Mouse (Mus musculus): ENCODE data around the gene Calhm4. TPM values are rescaled to one million over a fixed set of nuclear protein-coding genes. Genes with fewer than 3 reads are reported as not detected.

The Calhm4 gene
- total and polyA plus RNA-seq, 3 experiments, result 0.04 TPM; not detected in 2

DNA sequence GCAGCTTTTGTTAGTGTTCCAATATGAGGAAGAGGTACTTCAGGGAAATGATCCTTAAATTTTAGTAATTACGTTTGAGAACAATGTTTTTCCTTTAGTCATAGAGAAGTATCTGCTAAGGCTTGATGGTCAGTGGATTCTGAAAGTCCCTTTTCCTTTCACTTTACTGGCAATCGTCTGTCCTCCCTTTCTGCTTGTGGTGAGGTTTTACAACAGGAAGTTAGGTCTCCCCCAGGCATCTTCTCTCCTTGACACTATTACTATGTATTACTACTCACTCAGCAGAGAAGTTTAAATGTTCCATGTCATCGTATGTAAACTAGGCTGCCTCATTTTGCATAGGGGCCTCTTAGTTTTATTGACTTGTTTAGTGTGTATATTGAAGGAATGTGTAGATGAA is 45.4 kb upstream of the Calhm4 start:
- no peak overlapping the region for H3K27ac ChIP-seq (ENCODE audit: insufficient read depth, low read depth)
- H3K4me3 ChIP-seq (replicated peaks in 1 of 3; ENCODE audit: low read depth in 2 of 3, low read length in 2 of 3, poor library complexity in 1 of 3), result no peak overlapping the region
- H3K79me2 ChIP-seq (replicated peaks; ENCODE audit: control insufficient read depth, extremely low read depth, insufficient read depth, poor library complexity, severe bottlenecking), result no peaks in the 10 kb centered on the region
- dilution Hi-C loops (cut with MboI; ENCODE audit: extremely low pct_ligation_motif_present, extremely low pct_unique_long_range_greater_than_20kb, low sequenced_read_pairs), result no loop called here
- H3K36me3 ChIP-seq (replicated peaks in 1 of 2; ENCODE audit: control insufficient read depth in 1 of 2, insufficient read depth in 1 of 2, low read length in 1 of 2), result no peaks in the 10 kb centered on the region
- H3K4me2 ChIP-seq (ENCODE audit: insufficient read depth, low read depth, poor library complexity, severe bottlenecking), result no peak overlapping the region
- no peak for DNase-seq (ENCODE audit: extremely low read depth)
- peaks cover 0 to 18% of the 10 kb centered on the region in 2 experiments; a peak in 3 of 4 replicates for H3K4me1 ChIP-seq (ENCODE audit: control insufficient read depth in 1 of 2, insufficient read depth in 2 of 2)
- peaks cover 13% of the 10 kb centered on the region for H3K27me3 ChIP-seq (replicated peaks)
- TF ChIP-seq TBP (conservative IDR thresholded peaks at IDR 0.05; ENCODE audit: low read depth, low read length), result peak; percentile 72
- TF ChIP-seq EP300 (IDR thresholded peaks at IDR 0.05; ENCODE audit: low read length), result no peak
- no peaks in the 10 kb centered on the region for H3K9me3 ChIP-seq (replicated peaks; ENCODE audit: low read length)
- in situ Hi-C loops (cut with MboI; ENCODE audit: low pct_ligation_motif_present, low pct_unique_long_range_greater_than_20kb, low sequenced_read_pairs), result no loop called here
- no peak overlapping the region for H3K9ac ChIP-seq (ENCODE audit: insufficient read depth, low read depth)

DNA sequence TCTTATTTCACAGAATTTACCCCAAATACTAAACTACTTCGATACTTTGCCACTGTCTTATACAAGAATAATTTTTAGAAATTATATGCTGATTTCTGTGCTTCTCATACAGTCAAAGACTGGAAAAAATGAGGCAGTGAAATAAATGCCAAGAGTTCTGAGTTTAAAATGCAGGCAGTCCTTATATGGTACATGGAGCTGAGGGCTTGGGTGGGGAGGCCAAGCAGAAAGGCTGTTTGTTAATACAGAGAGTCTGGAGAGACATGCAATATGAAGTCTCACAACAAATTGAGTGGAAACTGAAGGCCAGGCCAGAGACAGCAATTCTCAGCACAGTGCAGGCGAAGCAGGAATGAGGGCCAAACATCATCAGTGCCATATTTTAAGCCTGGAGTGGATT is 44.4 kb upstream of the Calhm4 start:
- no peaks in the 10 kb centered on the region for H3K36me3 ChIP-seq (replicated peaks in 1 of 2; ENCODE audit: control insufficient read depth in 1 of 2, insufficient read depth in 1 of 2, low read length in 1 of 2)
- H3K27me3 ChIP-seq (replicated peaks), result peaks cover 9% of the 10 kb centered on the region
- H3K4me1 ChIP-seq (ENCODE audit: control insufficient read depth in 1 of 2, insufficient read depth in 2 of 2), result peaks cover 0 to 8% of the 10 kb centered on the region in 2 experiments; a peak in 2 of 4 replicates
- H3K79me2 ChIP-seq (replicated peaks; ENCODE audit: control insufficient read depth, extremely low read depth, insufficient read depth, poor library complexity, severe bottlenecking), result no peaks in the 10 kb centered on the region
- H3K4me3 ChIP-seq (replicated peaks in 1 of 3; ENCODE audit: low read depth in 2 of 3, low read length in 2 of 3, poor library complexity in 1 of 3), result no peak overlapping the region
- in situ Hi-C loops (cut with MboI; ENCODE audit: low pct_ligation_motif_present, low pct_unique_long_range_greater_than_20kb, low sequenced_read_pairs) (no loop called here), dilution Hi-C loops (cut with MboI; ENCODE audit: extremely low pct_ligation_motif_present, extremely low pct_unique_long_range_greater_than_20kb, low sequenced_read_pairs) (no loop called here)
- H3K27ac ChIP-seq (ENCODE audit: insufficient read depth, low read depth), result no peak overlapping the region
- no peaks in the 10 kb centered on the region for H3K9me3 ChIP-seq (replicated peaks; ENCODE audit: low read length)
- no peak overlapping the region for H3K4me2 ChIP-seq (ENCODE audit: insufficient read depth, low read depth, poor library complexity, severe bottlenecking)
- TF ChIP-seq SMC3 (IDR thresholded peaks at IDR 0.05; ENCODE audit: low read depth, low read length) (no peak), ZMIZ1 (IDR thresholded peaks at IDR 0.05; ENCODE audit: low read depth, low read length) (no peak), EP300 (IDR thresholded peaks at IDR 0.05; ENCODE audit: low read length) (no peak), TCF12 (IDR thresholded peaks at IDR 0.05; ENCODE audit: low read depth, low read length) (no peak), CHD2 (IDR thresholded peaks at IDR 0.05; ENCODE audit: low read length) (no peak), MAX (IDR thresholded peaks at IDR 0.05; ENCODE audit: low read length) (no peak), POLR2AphosphoS2 (IDR thresholded peaks at IDR 0.05; ENCODE audit: low read depth, low read length) (no peak), NELFE (IDR thresholded peaks at IDR 0.05; ENCODE audit: low read depth, low read length) (no peak), USF2 (conservative IDR thresholded peaks at IDR 0.05; ENCODE audit: low read depth, low read length) (no peak), CTCF (conservative IDR thresholded peaks at IDR 0.05 in 1 of 2, IDR thresholded peaks at IDR 0.05 in 1 of 2; ENCODE audit: low read depth in 2 of 2, low read length in 2 of 2) (no peak), MAZ (IDR thresholded peaks at IDR 0.05; ENCODE audit: low read depth, low read length) (no peak), IRF4 (IDR thresholded peaks at IDR 0.05; ENCODE audit: low read depth, low read length) (no peak), MEF2A (IDR thresholded peaks at IDR 0.05; ENCODE audit: borderline replicate concordance, low read depth, low read length) (no peak)
- no peak overlapping the region for H3K9ac ChIP-seq (ENCODE audit: insufficient read depth, low read depth)
- no peak for DNase-seq (ENCODE audit: extremely low read depth)

DNA sequence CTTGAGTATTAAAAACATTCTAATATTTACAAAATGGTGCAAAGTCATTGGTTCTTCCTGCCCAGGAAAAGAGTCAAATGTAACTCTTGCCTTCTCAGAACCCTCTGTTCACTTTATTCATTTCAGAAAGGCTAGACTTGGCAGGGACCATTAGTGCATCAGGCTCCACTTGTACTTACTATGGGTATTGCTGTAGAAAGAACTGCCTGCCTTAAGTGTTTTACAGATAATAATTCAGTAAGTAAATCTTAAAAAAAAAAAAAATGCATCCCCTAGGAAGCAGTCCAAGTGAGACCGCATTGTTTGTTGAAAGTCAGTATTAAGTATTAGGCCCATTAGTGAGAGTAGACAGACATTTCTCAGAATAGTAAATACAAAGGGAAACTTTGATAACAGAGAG is 42.4 kb upstream of the Calhm4 start:
- H3K4me1 ChIP-seq (ENCODE audit: control insufficient read depth in 1 of 2, insufficient read depth in 2 of 2), result peaks cover 0 to 8% of the 10 kb centered on the region in 2 experiments; a peak in 2 of 4 replicates
- no peaks in the 10 kb centered on the region for H3K79me2 ChIP-seq (replicated peaks; ENCODE audit: control insufficient read depth, extremely low read depth, insufficient read depth, poor library complexity, severe bottlenecking)
- dilution Hi-C loops (cut with MboI; ENCODE audit: extremely low pct_ligation_motif_present, extremely low pct_unique_long_range_greater_than_20kb, low sequenced_read_pairs) (no loop called here), in situ Hi-C loops (cut with MboI; ENCODE audit: low pct_ligation_motif_present, low pct_unique_long_range_greater_than_20kb, low sequenced_read_pairs) (no loop called here)
- no peaks in the 10 kb centered on the region for H3K9me3 ChIP-seq (replicated peaks; ENCODE audit: low read length)
- no peak overlapping the region for H3K27ac ChIP-seq (ENCODE audit: insufficient read depth, low read depth)
- H3K9ac ChIP-seq (ENCODE audit: insufficient read depth, low read depth), result no peak overlapping the region
- H3K4me2 ChIP-seq (ENCODE audit: insufficient read depth, low read depth, poor library complexity, severe bottlenecking), result no peak overlapping the region
- H3K27me3 ChIP-seq (replicated peaks), result peaks cover 2% of the 10 kb centered on the region
- TF ChIP-seq HCFC1 (IDR thresholded peaks at IDR 0.05; ENCODE audit: low read depth, low read length) (no peak), PAX5 (IDR thresholded peaks at IDR 0.05; ENCODE audit: low read length) (no peak), NELFE (IDR thresholded peaks at IDR 0.05; ENCODE audit: low read depth, low read length) (no peak), MAFK (IDR thresholded peaks at IDR 0.05; ENCODE audit: insufficient replicate concordance, low read length) (no peak), CHD2 (IDR thresholded peaks at IDR 0.05; ENCODE audit: low read length) (no peak), JUN (IDR thresholded peaks at IDR 0.05; ENCODE audit: insufficient read depth, low read depth, low read length) (no peak), CHD1 (IDR thresholded peaks at IDR 0.05; ENCODE audit: low read depth, low read length) (no peak), MYC (IDR thresholded peaks at IDR 0.05; ENCODE audit: low read depth, low read length) (no peak), TCF12 (IDR thresholded peaks at IDR 0.05; ENCODE audit: low read depth, low read length) (no peak), JUND (conservative IDR thresholded peaks at IDR 0.05; ENCODE audit: low read depth, low read length) (no peak), MEF2A (IDR thresholded peaks at IDR 0.05; ENCODE audit: borderline replicate concordance, low read depth, low read length) (no peak), TBP (conservative IDR thresholded peaks at IDR 0.05; ENCODE audit: low read depth, low read length) (no peak), ETS1 (conservative IDR thresholded peaks at IDR 0.05; ENCODE audit: low read depth, low read length) (no peak), MAX (IDR thresholded peaks at IDR 0.05; ENCODE audit: low read length) (no peak), ELF1 (IDR thresholded peaks at IDR 0.05; ENCODE audit: low read depth, low read length) (no peak), E2F4 (IDR thresholded peaks at IDR 0.05; ENCODE audit: insufficient replicate concordance, low read depth, low read length) (no peak), NRF1 (IDR thresholded peaks at IDR 0.05; ENCODE audit: low read depth, low read length) (no peak), KAT2A (IDR thresholded peaks at IDR 0.05; ENCODE audit: insufficient replicate concordance, low read length) (no peak), SMC3 (IDR thresholded peaks at IDR 0.05; ENCODE audit: low read depth, low read length) (no peak)
- H3K4me3 ChIP-seq (replicated peaks in 1 of 3; ENCODE audit: low read depth in 2 of 3, low read length in 2 of 3, poor library complexity in 1 of 3), result no peak overlapping the region
- no peaks in the 10 kb centered on the region for H3K36me3 ChIP-seq (replicated peaks in 1 of 2; ENCODE audit: control insufficient read depth in 1 of 2, insufficient read depth in 1 of 2, low read length in 1 of 2)
- DNase-seq (ENCODE audit: extremely low read depth), result no peak
